Mouse (Mus musculus) G1E (cell line): ENCODE data around the gene Cdrt4. TPM values are rescaled to one million over a fixed set of nuclear protein-coding genes. Genes with fewer than 3 reads are reported as not detected.

Source experiments
- ATAC-seq: 2 replicates; pipeline ENCODE4 v1.8.0; 2016; ENCODE audit warnings: mild to moderate bottlenecking; ENCODE audit not compliant: insufficient number of reproducible peaks, poor library complexity, low FRiP score, severe bottlenecking; ENCODE audit errors: extremely low read depth
- DNase-seq: peaks from one replicate; pipeline ENCODE4 v3.0.0; 2012; ENCODE audit warnings: low spot score
- H3K27me3 ChIP-seq: 2 replicates; pipeline ENCODE4 v1.6.1; 2012; ENCODE audit warnings: mild to moderate bottlenecking, low read length, inconsistent platforms; ENCODE audit not compliant: insufficient read depth
- H3K36me3 ChIP-seq: replicated peaks from 2 replicates; pipeline ENCODE3; 2012; ENCODE audit warnings: mild to moderate bottlenecking, inconsistent platforms
- H3K4me1 ChIP-seq: 2 replicates; pipeline ENCODE4 v1.6.1; 2012; ENCODE audit warnings: low read depth, low read length, inconsistent platforms, mixed read lengths; ENCODE audit not compliant: insufficient read depth
- H3K4me3 ChIP-seq: 2 replicates; pipeline ENCODE4 v1.5.1; 2012; ENCODE audit warnings: low read depth, mild to moderate bottlenecking, inconsistent platforms, low read length, moderate library complexity, mixed read lengths
- H3K9me3 ChIP-seq: replicated peaks from 2 replicates; pipeline ENCODE4 v1.6.1; 2012; ENCODE audit warnings: inconsistent platforms
- CTCF ChIP-seq: IDR thresholded peaks from 2 replicates; pipeline ENCODE4 v1.5.1; 2012; ENCODE audit warnings: low read depth, low read length, inconsistent platforms, mixed read lengths
- GATA1 ChIP-seq: IDR thresholded peaks from 2 replicates; pipeline ENCODE4 v1.6.1; 2012; ENCODE audit warnings: borderline replicate concordance, low read length, inconsistent platforms, mixed read lengths
- GATA2 ChIP-seq: IDR thresholded peaks from 2 replicates; pipeline ENCODE4 v1.6.1; 2012; ENCODE audit warnings: low read depth, low read length, inconsistent platforms, borderline replicate concordance
- POLR2AphosphoS5 ChIP-seq: IDR thresholded peaks from 2 replicates; pipeline ENCODE4 v1.6.1; 2012; ENCODE audit warnings: low read depth, low read length, inconsistent platforms; ENCODE audit not compliant: insufficient replicate concordance
- TAL1 ChIP-seq: conservative IDR thresholded peaks from 2 replicates; pipeline ENCODE4 v1.6.1; 2012; ENCODE audit warnings: low read depth, low read length, inconsistent platforms, mixed read lengths
- polyA plus RNA-seq: library from polyadenylated mRNA; stranded (reverse); fragments of >175 nt; gene quantifications from 2 replicates; pipeline ENCODE4 v1.2.3, GENCODE M21; 2012
- total RNA-seq, 2 experiments: library from RNA; stranded (forward) in 1 of 2; stranded (reverse) in 1 of 2; fragments of 200-1000 nt in 1 of 2; fragments of >200 nt in 1 of 2; fragmentation: Nextera tagmentation in 1 of 2; gene quantifications; 2 replicates each; pipeline ENCODE4 v1.2.3; 2014 to 2017

Gene Cdrt4
- total and polyA plus RNA-seq, 3 experiments, result 0.27 TPM; not detected in 2

- H3K36me3 ChIP-seq, result no peaks in the 10 kb centered on the region
- H3K9me3 ChIP-seq, result 0 out of 2 replicates have a peak, but pooled peaks cover 2% of the 10 kb centered on the region
- no peak overlapping the region for H3K4me3 ChIP-seq
- no peak for DNase-seq
- no peak for TF ChIP-seq GATA2
- TF ChIP-seq TAL1, result no peak
- no peak for TF ChIP-seq CTCF
- no peak for TF ChIP-seq POLR2AphosphoS5
- TF ChIP-seq GATA1, result no peak
- ATAC-seq, result no peak
- H3K4me1 ChIP-seq, result no peaks in the 10 kb centered on the region
- no peaks in the 10 kb centered on the region for H3K27me3 ChIP-seq
Observed at GRCm38 (mm10) chr11:63029721-63030120, 78.7 kb downstream of the Cdrt4 start.

GRCm38 (mm10) chr11:63035420-63036211 lies 84.6 kb downstream of the Cdrt4 start:
- Histone ChIP-seq H3K4me1 (no peaks in the 10 kb centered on the region), H3K4me3 (no peak overlapping the region), H3K27me3 (no peaks in the 10 kb centered on the region), H3K36me3 (no peaks in the 10 kb centered on the region), H3K9me3 (no peaks in the 10 kb centered on the region; the same call in 1 of the 2 replicates)
- DNase-seq, result no peak
- no peak for TF ChIP-seq TAL1
- TF ChIP-seq POLR2AphosphoS5, result no peak
- no peak for TF ChIP-seq CTCF
- TF ChIP-seq GATA1, result no peak
- TF ChIP-seq GATA2, result no peak
- no peak for ATAC-seq

- DNase-seq (no peak), ATAC-seq (no peak)
- TF ChIP-seq GATA1 (no peak), CTCF (no peak), POLR2AphosphoS5 (no peak), TAL1 (no peak), GATA2 (no peak)
- Histone ChIP-seq H3K27me3 (no peaks in the 10 kb centered on the region), H3K9me3 (no peaks in the 10 kb centered on the region; the same call in 1 of the 2 replicates), H3K4me1 (no peaks in the 10 kb centered on the region), H3K4me3 (no peak overlapping the region), H3K36me3 (no peaks in the 10 kb centered on the region)
Observed at GRCm38 (mm10) chr11:63040002-63040661, 89.1 kb downstream of the Cdrt4 start.

Other genes starting within 250 kb of the Cdrt4 start
- gene Zfp287, start 219.3 kb upstream of the Cdrt4 start, total RNA-seq (2014; fragmentation: Nextera tagmentation), result not detected in 2 replicates
- 0.17 and 0.22 TPM in 2 replicates for gene Zfp287, start 219.3 kb upstream of the Cdrt4 start, total RNA-seq (2017)
- not detected in 2 replicates for gene Zfp287, start 219.3 kb upstream of the Cdrt4 start, polyA plus RNA-seq
- not detected in 2 replicates for gene Gm10428, start 198.1 kb upstream of the Cdrt4 start, total RNA-seq (2014; fragmentation: Nextera tagmentation)
- not detected in 2 replicates for gene Gm10428, start 198.1 kb upstream of the Cdrt4 start, total RNA-seq (2017)
- not detected in 2 replicates for gene Gm10428, start 198.1 kb upstream of the Cdrt4 start, polyA plus RNA-seq
- gene Zfp286, start 161.7 kb upstream of the Cdrt4 start, total RNA-seq (2014; fragmentation: Nextera tagmentation), result not detected in 2 replicates
- gene Zfp286, start 161.7 kb upstream of the Cdrt4 start, total RNA-seq (2017), result 1.1 and 1.6 TPM in 2 replicates
- gene Zfp286, start 161.7 kb upstream of the Cdrt4 start, polyA plus RNA-seq, result not detected in 2 replicates
- not detected in 2 replicates for gene Trim16, start 131.0 kb upstream of the Cdrt4 start, total RNA-seq (2014; fragmentation: Nextera tagmentation)
- gene Trim16, start 131.0 kb upstream of the Cdrt4 start, total RNA-seq (2017), result 0.05 TPM in 1 of 2 replicates, not detected in the other
- gene Trim16, start 131.0 kb upstream of the Cdrt4 start, polyA plus RNA-seq, result not detected in 2 replicates
- gene Fbxw10, start 104.1 kb upstream of the Cdrt4 start, total RNA-seq (2014; fragmentation: Nextera tagmentation), result not detected in 2 replicates
- 0.17 and 0.55 TPM in 2 replicates for gene Fbxw10, start 104.1 kb upstream of the Cdrt4 start, total RNA-seq (2017)
- not detected in 2 replicates for gene Fbxw10, start 104.1 kb upstream of the Cdrt4 start, polyA plus RNA-seq
- gene Tvp23b, start 71.7 kb upstream of the Cdrt4 start, total RNA-seq (2014; fragmentation: Nextera tagmentation), result 24.8 and 33.0 TPM in 2 replicates
- 46.5 and 53.7 TPM in 2 replicates for gene Tvp23b, start 71.7 kb upstream of the Cdrt4 start, total RNA-seq (2017)
- gene Tvp23b, start 71.7 kb upstream of the Cdrt4 start, polyA plus RNA-seq, result 1.9 and 3.3 TPM in 2 replicates
- not detected in 2 replicates for gene Tekt3, start 110.5 kb downstream of the Cdrt4 start, total RNA-seq (2014; fragmentation: Nextera tagmentation)
- 0.11 TPM in 1 of 2 replicates, not detected in the other for gene Tekt3, start 110.5 kb downstream of the Cdrt4 start, total RNA-seq (2017)
- gene Tekt3, start 110.5 kb downstream of the Cdrt4 start, polyA plus RNA-seq, result not detected in 2 replicates
- gene Pmp22, start 177.8 kb downstream of the Cdrt4 start, total RNA-seq (2014; fragmentation: Nextera tagmentation), result not detected in 2 replicates
- 0.11 TPM in 1 of 2 replicates, not detected in the other for gene Pmp22, start 177.8 kb downstream of the Cdrt4 start, total RNA-seq (2017)
- not detected in 2 replicates for gene Pmp22, start 177.8 kb downstream of the Cdrt4 start, polyA plus RNA-seq